Mouse (Mus musculus) cerebellum, adult 2 months (tissue): ENCODE results near the gene Elovl5. TPM values are rescaled to one million over a fixed set of nuclear protein-coding genes. Genes with fewer than 3 reads are reported as not detected.

Experiments used
- DNase-seq, 2 experiments: peaks; one replicate each; pipeline ENCODE4 v3.0.0; 2021
- H3K27ac ChIP-seq: fragments of 200-500 bp; 2 replicates; pipeline ENCODE4 v1.5.1; 2012; ENCODE audit warnings: low read length, control low read depth, inconsistent platforms; ENCODE audit not compliant: insufficient read depth
- H3K27me3 ChIP-seq: fragments of 200-500 bp; 2 replicates; pipeline ENCODE4 v1.6.1; 2012; ENCODE audit warnings: inconsistent platforms, mild to moderate bottlenecking, low read length, moderate library complexity; ENCODE audit not compliant: control insufficient read depth, insufficient read depth
- H3K4me1 ChIP-seq: fragments of 200-500 bp; 2 replicates; pipeline ENCODE4 v1.6.1; 2011; ENCODE audit warnings: low read length; ENCODE audit not compliant: control insufficient read depth, insufficient read depth
- H3K4me3 ChIP-seq: fragments of 200-500 bp; replicated peaks from 2 replicates; pipeline ENCODE3; 2011; ENCODE audit warnings: mild to moderate bottlenecking, low read depth, low read length, control low read depth; ENCODE audit not compliant: insufficient read depth
- CTCF ChIP-seq: fragments of 200-500 bp; IDR thresholded peaks from 2 replicates; pipeline ENCODE4 v1.5.1; 2011; ENCODE audit warnings: low read depth, mild to moderate bottlenecking, control low read depth, low read length, moderate library complexity, borderline replicate concordance; ENCODE audit not compliant: insufficient read depth
- POLR2A ChIP-seq: fragments of 200-500 bp; IDR thresholded peaks from 2 replicates; pipeline ENCODE4 v1.6.1; 2011; ENCODE audit warnings: low read length, control low read depth, borderline replicate concordance; ENCODE audit not compliant: insufficient read depth
- WGBS: fragments of 180-500 bp; shearing (Covaris S2); methylation state at CpG from one replicate; pipeline ENCODE4 v1.1.7; 2018; 5-methylcytosine and 5-hydroxymethylcytosine counted together
- polyA plus RNA-seq: library from polyadenylated mRNA; depleted of rRNA; stranded (reverse); fragments of >200 nt; gene quantifications from 2 replicates; pipeline ENCODE4 v1.2.3, GENCODE M21; 2012

Elovl5 gene
- polyA plus RNA-seq, 1 experiment = 109 TPM

GRCm38 (mm10) chr9:77941058-77941457 lies 23.9 kb downstream of the Elovl5 start:
- no peak for DNase-seq
- H3K4me1 ChIP-seq = peaks cover 23% of the 10 kb centered on the region
- H3K4me3 ChIP-seq = no peak overlapping the region
- H3K27me3 ChIP-seq = no peaks in the 10 kb centered on the region
- TF ChIP-seq POLR2A = no peak
- TF ChIP-seq CTCF = no peak
- 54% methylated on average over 6 of the region's 6 CpGs for WGBS
- H3K27ac ChIP-seq = no peak overlapping the region

GRCm38 (mm10) chr9:77941836-77942235 lies 24.7 kb downstream of the Elovl5 start:
- Histone ChIP-seq H3K27ac (peak overlapping the region; percentile 47; the same call in 1 of the 2 replicates), H3K27me3 (no peaks in the 10 kb centered on the region), H3K4me3 (no peak overlapping the region), H3K4me1 (peaks cover 25% of the 10 kb centered on the region)
- no peak for DNase-seq
- no peak for TF ChIP-seq CTCF
- TF ChIP-seq POLR2A = no peak
- WGBS = 90% methylated on average over 9 of the region's 9 CpGs

GRCm38 (mm10) chr9:77942411-77942810 lies 25.2 kb downstream of the Elovl5 start:
- Histone ChIP-seq H3K27me3 (no peaks in the 10 kb centered on the region), H3K4me3 (no peak overlapping the region), H3K4me1 (peaks cover 23% of the 10 kb centered on the region), H3K27ac (no peak overlapping the region)
- WGBS = 84% methylated on average over 10 of the region's 10 CpGs
- DNase-seq = peak in 1 of 2 experiments; percentile 28
- TF ChIP-seq POLR2A (no peak), CTCF (no peak)

- WGBS = 86% methylated on average over 2 of the region's 2 CpGs
- TF ChIP-seq POLR2A (no peak), CTCF (no peak)
- Histone ChIP-seq H3K27me3 (no peaks in the 10 kb centered on the region), H3K27ac (no peak overlapping the region), H3K4me1 (peaks cover 19% of the 10 kb centered on the region), H3K4me3 (no peak overlapping the region)
- no peak for DNase-seq
Measured at GRCm38 (mm10) chr9:77943316-77943715, 26.2 kb downstream of the Elovl5 start.

GRCm38 (mm10) chr9:77944195-77944594 lies 27.0 kb downstream of the Elovl5 start:
- 56% methylated on average over 3 of the region's 3 CpGs for WGBS
- no peak overlapping the region for H3K4me3 ChIP-seq
- H3K27ac ChIP-seq = no peak overlapping the region
- TF ChIP-seq CTCF (no peak), POLR2A (no peak)
- no peaks in the 10 kb centered on the region for H3K27me3 ChIP-seq
- peaks cover 12% of the 10 kb centered on the region for H3K4me1 ChIP-seq
- no peak for DNase-seq

- H3K4me3 ChIP-seq = no peak overlapping the region
- no peaks in the 10 kb centered on the region for H3K27me3 ChIP-seq
- DNase-seq = no peak
- no peak for TF ChIP-seq POLR2A
- TF ChIP-seq CTCF = no peak
- no peak overlapping the region for H3K27ac ChIP-seq
- H3K4me1 ChIP-seq = peaks cover 14% of the 10 kb centered on the region
- WGBS = 55% methylated on average over 6 of the region's 6 CpGs
Measured at GRCm38 (mm10) chr9:77945792-77946666, 28.9 kb downstream of the Elovl5 start.

- whole genome bisulfite sequencing = 94% methylated on average over 2 of the region's 2 CpGs
- H3K4me1 ChIP-seq = peaks cover 25% of the 10 kb centered on the region
- DNase-seq = no peak
- TF ChIP-seq POLR2A = no peak
- TF ChIP-seq CTCF = no peak
- no peak overlapping the region for H3K27ac ChIP-seq
- H3K27me3 ChIP-seq = no peaks in the 10 kb centered on the region
- H3K4me3 ChIP-seq = no peak overlapping the region
Measured at GRCm38 (mm10) chr9:77948214-77948613, 31.1 kb downstream of the Elovl5 start.

GRCm38 (mm10) chr9:77949753-77950268 lies 32.6 kb downstream of the Elovl5 start:
- Histone ChIP-seq H3K4me1 (peaks cover 40% of the 10 kb centered on the region), H3K27ac (no peak overlapping the region), H3K27me3 (no peaks in the 10 kb centered on the region), H3K4me3 (no peak overlapping the region)
- WGBS = 66% methylated on average over 7 of the region's 7 CpGs
- no peak for TF ChIP-seq CTCF
- no peak for TF ChIP-seq POLR2A
- DNase-seq = no peak
